Comparison of ENCODE assay signal across 18 mouse cellular contexts in the genomic region with DNA sequence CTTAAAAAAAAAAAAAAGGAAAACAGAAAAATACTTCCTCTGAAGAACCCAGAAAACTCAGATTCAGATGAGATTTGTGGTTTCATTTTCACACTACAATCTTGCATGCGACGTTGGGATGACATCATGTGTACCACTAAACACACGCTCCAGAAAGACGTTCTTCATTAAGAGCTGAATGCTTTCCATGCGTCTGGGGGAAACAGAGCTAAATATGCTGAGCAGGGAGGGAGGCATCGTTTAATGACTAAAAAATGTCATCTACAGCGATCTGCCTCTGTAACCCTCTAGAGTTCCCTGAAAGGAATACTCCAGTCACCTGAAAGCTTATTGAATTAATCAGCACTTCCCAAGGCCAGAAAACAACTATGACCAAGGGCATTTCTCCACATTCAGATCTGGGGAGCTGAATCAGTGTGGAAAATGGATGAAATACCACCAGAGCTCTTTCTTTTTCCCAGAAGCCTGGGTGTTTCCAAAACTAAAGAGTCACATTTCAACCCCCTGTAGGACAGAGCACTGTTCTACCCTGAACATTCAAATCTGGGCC.
DNase-seq lines count a peak whose midpoint lies in the region; ATAC-seq and TF ChIP-seq lines count a peak whose summit lies in the region.
"Had no signal": no experiment of that assay in that cellular context is flagged by ENCODE, and none has a peak within 500 bp of the region (broad histone marks: within the 10 kb centered on the region; RNA-seq: fewer than 3 reads in every experiment).

No protein-coding gene starts in this region.

- H3K27me3 ChIP-seq in limb, embryonic 13.5 days: no peaks in the 10 kb centered on the region
- no peaks in the 10 kb centered on the region for H3K27me3 ChIP-seq in limb, embryonic 10.5 days (ENCODE audit: low read depth, poor library complexity, severe bottlenecking)
- no peaks in the 10 kb centered on the region for H3K27me3 ChIP-seq in embryonic facial prominence, embryonic 14.5 days (replicated peaks; ENCODE audit: control insufficient read depth, insufficient read depth, low read length)
- no peaks in the 10 kb centered on the region for H3K27me3 ChIP-seq in limb, embryonic 15.5 days
- H3K27me3 ChIP-seq: liver, embryonic 12.5 days; megakaryocyte, embryonic 14.5 days had no signal

- DNase-seq in gastrocnemius, adult 2 months: no peak
- DNase-seq in gastrocnemius, postnatal 36 days: no peak
- no peak for DNase-seq in limb, embryonic 10.5 days (ENCODE audit: low spot score)
- DNase-seq in embryonic facial prominence, embryonic 14.5 days (ENCODE audit: low spot score): peak; percentile 82
- DNase-seq in cerebellum, adult 18-20 months: no peak
- DNase-seq: cerebellum, adult 9-10 months; kidney, adult 11 months; kidney, postnatal 10 days; lung, adult 18-20 months had no signal

- whole genome bisulfite sequencing in limb, embryonic 13.5 days: 40% methylated on average over 7 of the region's 7 CpGs
- WGBS in limb, embryonic 10.5 days: 77% methylated on average over 7 of the region's 7 CpGs
- WGBS in embryonic facial prominence, embryonic 14.5 days: 21% methylated on average over 7 of the region's 7 CpGs
- 37% methylated on average over 7 of the region's 7 CpGs for WGBS in limb, embryonic 15.5 days

- no peak overlapping the region for H3K9ac ChIP-seq in limb, embryonic 13.5 days
- no peak overlapping the region for H3K9ac ChIP-seq in embryonic facial prominence, embryonic 14.5 days (ENCODE audit: low read depth, low read length)
- no peak overlapping the region for H3K9ac ChIP-seq in limb, embryonic 15.5 days
- H3K9ac ChIP-seq: liver, embryonic 12.5 days; midbrain, embryonic 13.5 days had no signal

- no peaks in the 10 kb centered on the region for H3K36me3 ChIP-seq in limb, embryonic 13.5 days
- no peaks in the 10 kb centered on the region for H3K36me3 ChIP-seq in limb, embryonic 10.5 days
- H3K36me3 ChIP-seq in embryonic facial prominence, embryonic 14.5 days (ENCODE audit: control insufficient read depth, insufficient read depth, low read length): no peaks in the 10 kb centered on the region
- H3K36me3 ChIP-seq in limb, embryonic 15.5 days: no peaks in the 10 kb centered on the region
- H3K36me3 ChIP-seq: heart, embryonic 10.5 days; liver, embryonic 12.5 days; midbrain, embryonic 13.5 days had no signal

- H3K27ac ChIP-seq in gastrocnemius, adult 2 months: 0 out of 2 replicates have a peak overlapping the region, but pooled peaks have one; percentile 3
- peak overlapping the region; percentile 44; the same call in 1 of the 2 replicates for H3K27ac ChIP-seq in limb, embryonic 13.5 days
- no peak overlapping the region for H3K27ac ChIP-seq in limb, embryonic 10.5 days
- H3K27ac ChIP-seq in embryonic facial prominence, embryonic 14.5 days (replicated peaks; ENCODE audit: low read depth, low read length): peak overlapping the region; percentile 54
- H3K27ac ChIP-seq in limb, embryonic 15.5 days: peak overlapping the region; percentile 59
- H3K27ac ChIP-seq: heart, embryonic 10.5 days; liver, embryonic 12.5 days; midbrain, embryonic 13.5 days had no signal

- H3K4me3 ChIP-seq in gastrocnemius, adult 2 months: peak overlapping the region; percentile 40
- H3K4me3 ChIP-seq in limb, embryonic 13.5 days: no peak overlapping the region
- H3K4me3 ChIP-seq in limb, embryonic 10.5 days: no peak overlapping the region
- H3K4me3 ChIP-seq in embryonic facial prominence, embryonic 14.5 days (ENCODE audit: low read depth, low read length): no peak overlapping the region
- H3K4me3 ChIP-seq in limb, embryonic 15.5 days: no peak overlapping the region
- H3K4me3 ChIP-seq: erythroblast, embryonic 14.5 days; heart, embryonic 10.5 days; liver, embryonic 12.5 days; megakaryocyte, embryonic 14.5 days; midbrain, embryonic 13.5 days had no signal

- H3K4me1 ChIP-seq in limb, embryonic 13.5 days: peaks cover 47% of the 10 kb centered on the region
- H3K4me1 ChIP-seq in limb, embryonic 10.5 days: peaks cover 28% of the 10 kb centered on the region
- peaks cover 54% of the 10 kb centered on the region for H3K4me1 ChIP-seq in embryonic facial prominence, embryonic 14.5 days (ENCODE audit: control insufficient read depth, insufficient read depth, low read length)
- H3K4me1 ChIP-seq in limb, embryonic 15.5 days: peaks cover 48% of the 10 kb centered on the region
- H3K4me1 ChIP-seq: megakaryocyte, embryonic 14.5 days had no signal

- no peak for ATAC-seq in limb, embryonic 13.5 days (ENCODE audit: low FRiP score, low read depth)
- ATAC-seq in embryonic facial prominence, embryonic 14.5 days (ENCODE audit: low read depth): no peak
- ATAC-seq in limb, embryonic 15.5 days (ENCODE audit: insufficient number of reproducible peaks, low FRiP score, low TSS enrichment, low read depth): no peak
- ATAC-seq: forebrain, embryonic 16.5 days; hindbrain, embryonic 16.5 days; liver, embryonic 12.5 days; midbrain, embryonic 13.5 days had no signal

- H3K9me3 ChIP-seq in limb, embryonic 13.5 days: no peaks in the 10 kb centered on the region
- no peaks in the 10 kb centered on the region for H3K9me3 ChIP-seq in limb, embryonic 10.5 days (replicated peaks)
- no peaks in the 10 kb centered on the region for H3K9me3 ChIP-seq in embryonic facial prominence, embryonic 14.5 days (ENCODE audit: control insufficient read depth, low read length)
- H3K9me3 ChIP-seq in limb, embryonic 15.5 days: no peaks in the 10 kb centered on the region
- H3K9me3 ChIP-seq: heart, embryonic 10.5 days; liver, embryonic 12.5 days; megakaryocyte, embryonic 14.5 days; midbrain, embryonic 13.5 days had no signal

- no peak overlapping the region for H3K4me2 ChIP-seq in limb, embryonic 13.5 days (replicated peaks)
- H3K4me2 ChIP-seq in embryonic facial prominence, embryonic 14.5 days (ENCODE audit: low read depth, low read length): no peak overlapping the region
- H3K4me2 ChIP-seq in limb, embryonic 15.5 days: no peak overlapping the region
- H3K4me2 ChIP-seq: liver, embryonic 12.5 days; midbrain, embryonic 13.5 days had no signal

- intact Hi-C loops in gastrocnemius, adult 2 months (cut with DNase I): no loop called here
- intact Hi-C loops in gastrocnemius, postnatal 36 days (cut with DNase I): no loop called here

- TF ChIP-seq CTCF in gastrocnemius, adult 2 months (IDR thresholded peaks at IDR 0.05): no peak
